Mouse (Mus musculus): Measurements from ENCODE around the gene Oas1a.

GRCm38 (mm10) chr5:120933966-120934365 lies 26.6 kb upstream of the Oas1a start:
- no peak for TF ChIP-seq FLI1 (IDR thresholded peaks at IDR 0.05; ENCODE audit: low read length)
- no peak for TF ChIP-seq GATA1 (IDR thresholded peaks at IDR 0.05; ENCODE audit: borderline replicate concordance, low read length)

Data from megakaryocyte, embryonic 14.5 days (primary cell).